Mouse (Mus musculus): ENCODE measurements around the gene Cdk4.
"Not testable (repeated sequence)": the region's sequence is repeated elsewhere in the genome, so short reads cannot be mapped to it uniquely, and the experiment has no call there.

DNA sequence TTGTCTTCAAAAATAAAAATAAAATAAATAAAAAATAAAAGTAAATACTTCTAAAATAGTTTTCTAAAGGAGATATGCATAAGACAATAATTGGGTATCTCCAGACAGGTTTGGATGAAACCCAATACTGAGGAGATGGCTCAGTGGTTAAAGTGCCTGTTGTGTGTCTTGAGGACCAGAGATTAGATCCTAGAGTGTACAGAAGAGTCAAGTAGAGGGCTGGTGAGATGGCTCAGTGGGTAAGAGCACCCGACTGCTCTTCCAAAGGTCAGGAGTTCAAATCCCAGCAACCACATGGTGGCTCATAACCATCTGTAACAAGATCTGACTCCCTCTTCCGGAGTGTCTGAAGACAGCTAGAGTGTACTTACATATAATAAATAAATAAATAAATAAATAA lies 9.6 kb downstream of the Cdk4 start:
- not testable (repeated sequence) for TF ChIP-seq CTCF (IDR thresholded peaks at IDR 0.05; ENCODE audit: borderline replicate concordance, insufficient read depth, low read depth, low read length); POLR2A (IDR thresholded peaks at IDR 0.05; ENCODE audit: borderline replicate concordance, insufficient read depth, low read length)

Measured in cerebellum, adult 2 months (tissue).